Mouse (Mus musculus) embryonic fibroblast, embryonic 13.5 days (primary cell): Measurements from ENCODE around the gene Gm20431.

Experiments
- CTCF ChIP-seq: IDR thresholded peaks from 2 replicates; pipeline ENCODE4 v1.5.1; 2011; ENCODE audit warnings: mild to moderate bottlenecking, control low read depth, low read length, moderate library complexity, borderline replicate concordance; ENCODE audit not compliant: insufficient read depth
- POLR2A ChIP-seq: IDR thresholded peaks from 2 replicates; pipeline ENCODE4 v1.6.1; 2011; ENCODE audit warnings: low read depth, mild to moderate bottlenecking, control low read depth, low read length, moderate library complexity

GRCm38 (mm10) chr2:167689501-167690218 is 28.4 kb upstream of the Gm20431 start, which contains the start of gene Tmem189:
- peak; percentile 50 for TF ChIP-seq POLR2A
- no peak for TF ChIP-seq CTCF
